Mouse (Mus musculus) bone marrow, adult 2 months (tissue): ENCODE measurements around the gene Olfr1295.

Experiments
- CTCF ChIP-seq: fragments of 200-500 bp; IDR thresholded peaks from 2 replicates; pipeline ENCODE4 v1.5.1; 2011; ENCODE audit warnings: low read length, control low read depth; ENCODE audit not compliant: control insufficient read depth, insufficient read depth
- POLR2A ChIP-seq: fragments of 200-500 bp; IDR thresholded peaks from 2 replicates; pipeline ENCODE4 v1.6.1; 2011; ENCODE audit warnings: low read depth, mild to moderate bottlenecking, control low read depth, low read length, borderline replicate concordance; ENCODE audit not compliant: control insufficient read depth

DNA sequence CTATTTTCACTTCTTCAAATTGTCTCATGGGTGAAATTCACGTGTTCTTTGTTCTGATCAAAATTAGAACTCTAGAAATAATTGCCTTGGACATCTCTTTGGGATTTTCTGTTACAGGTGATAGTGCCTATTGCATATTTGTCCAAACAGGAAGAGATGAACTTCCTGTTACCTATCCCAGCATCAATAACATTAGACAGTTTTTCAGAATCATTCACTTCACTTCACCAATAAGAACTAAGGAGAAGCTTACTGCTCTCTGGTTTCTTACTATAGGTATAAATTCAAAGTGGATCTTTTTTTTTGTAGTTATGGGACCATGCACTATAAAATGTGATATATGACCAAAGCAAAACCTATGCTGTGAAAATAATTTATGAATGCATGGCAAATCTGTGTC lies 29.3 kb downstream of the Olfr1295 start, which contains the start of gene Olfr1294:
- TF ChIP-seq POLR2A, result no peak
- TF ChIP-seq CTCF, result no peak
